11 mouse cellular contexts compared by ENCODE assay signal in genomic region chr3:85362883-85363282, GRCm38 (mm10).
DNase-seq lines count a peak whose midpoint lies in the region; TF ChIP-seq lines count a peak whose summit lies in the region.
"Had no signal": no experiment of that assay in that cellular context is flagged by ENCODE, and none has a peak within 500 bp of the region (broad histone marks: within the 10 kb centered on the region; RNA-seq: fewer than 3 reads in every experiment).

No protein-coding gene starts in this region.

- no peaks in the 10 kb centered on the region for H3K27me3 ChIP-seq in heart, adult 2 months (ENCODE audit: control insufficient read depth, insufficient read depth, low read length)

- H3K4me3 ChIP-seq in heart, adult 2 months, result no peak overlapping the region

- TF ChIP-seq EP300 in heart, adult 2 months (IDR thresholded peaks at IDR 0.05; ENCODE audit: insufficient read depth, low read depth, low read length), result 0 out of 2 replicates have a peak, but pooled peaks have one; percentile 32

- intact Hi-C loops in heart, adult 2 months (cut with DNase I), result loop anchor here (10.0 kb wide), 1 partner anchor 438 kb away; no protein-coding TSS in a partner anchor
- intact Hi-C loops in heart, postnatal 25 days (cut with DNase I), result loop anchor here (10.0 kb wide), 1 partner anchor 202 kb away; no protein-coding TSS in a partner anchor

- no peaks in the 10 kb centered on the region for H3K79me2 ChIP-seq in heart, adult 2 months (replicated peaks; ENCODE audit: control insufficient read depth, insufficient read depth, low read length)

- 52% methylated on average over 7 of the region's 7 CpGs for WGBS in heart, adult 2 months

- H3K27ac ChIP-seq in heart, adult 2 months, result peak overlapping the region; percentile 52

- no peak overlapping the region for H3K9ac ChIP-seq in heart, adult 2 months (ENCODE audit: low read depth, low read length)

- H3K36me3 ChIP-seq in heart, adult 2 months (ENCODE audit: control insufficient read depth, insufficient read depth, low read length), result no peaks in the 10 kb centered on the region

- H3K4me1 ChIP-seq in heart, adult 2 months (ENCODE audit: control insufficient read depth, insufficient read depth, low read length), result no peaks in the 10 kb centered on the region; the same call in 1 of the 2 replicates

- TF ChIP-seq POLR2A in heart, adult 2 months (IDR thresholded peaks at IDR 0.05; ENCODE audit: insufficient read depth, low read depth, low read length), result no peak

- no peak for DNase-seq in heart, adult 2 months
- no peak for DNase-seq in heart, postnatal 25 days (ENCODE audit: low spot score)
- peak; percentile 18 for DNase-seq in retina, adult 2 months (ENCODE audit: low read depth, low spot score)
- DNase-seq in retina, postnatal 1 day, result no peak
- peak; percentile 32 to 39 for DNase-seq in cerebellum, postnatal 36 days
- peak; percentile 45 for DNase-seq in skeletal muscle tissue, adult 2 months (ENCODE audit: low read depth, low spot score)
- no peak for DNase-seq in kidney, postnatal 25 days
- DNase-seq in kidney, postnatal 10 days, result no peak
- DNase-seq: adrenal gland, adult 2 months; spleen, adult 18-20 months; thymus, adult 18-20 months had no signal

- TF ChIP-seq CTCF in heart, adult 2 months (IDR thresholded peaks at IDR 0.05), result no peak

Comparison
In these comparisons a context has a peak if more than half of its experiments do, and no peak if none do; other contexts are left out.
1. DNase-seq: peak in retina, adult 2 months (single experiment), cerebellum, postnatal 36 days (2 of 2) and skeletal muscle tissue, adult 2 months (single experiment); none in heart, adult 2 months (0 of 2), heart, postnatal 25 days (single experiment), retina, postnatal 1 day (single experiment), kidney, postnatal 25 days (0 of 2) and kidney, postnatal 10 days (single experiment).